Mouse (Mus musculus) cerebellum, postnatal 10 days (tissue): Measurements from ENCODE around the gene Sergef.
"Not testable (repeated sequence)": the region's sequence is repeated elsewhere in the genome, so short reads cannot be mapped to it uniquely, and the experiment has no call there.

ENCODE experiments used
- DNase-seq, 2 experiments: peaks; one replicate each; pipeline ENCODE4 v3.0.0; 2021; ENCODE audit warnings: mixed read lengths in 2 of 2

Gene Sergef

GRCm38 (mm10) chr7:46639692-46640031, at the start of gene Sergef:
Sergef (minus strand) TSS chr7:46639807.
- DNase-seq, result peak; percentile 93 to 97

DNA sequence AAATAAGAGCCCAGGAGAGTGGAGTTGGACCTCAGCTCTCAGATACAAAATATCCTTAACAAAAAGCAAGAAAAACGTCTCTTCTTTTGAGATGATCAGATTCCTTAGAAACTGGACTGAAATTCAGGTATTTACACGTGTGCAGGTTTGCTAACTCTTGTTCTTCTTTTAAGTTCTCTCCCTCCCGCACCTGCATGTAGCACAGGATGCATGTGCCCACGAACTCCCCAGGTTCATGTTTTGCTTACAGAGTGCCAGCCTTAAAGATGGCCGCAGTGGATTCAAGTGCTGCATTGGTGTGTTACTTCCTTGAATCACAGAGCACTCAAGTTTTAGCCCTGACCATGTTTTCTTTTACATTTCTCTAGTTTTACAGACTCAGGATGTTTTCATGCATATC, 47.2 kb upstream of the Sergef start:
- no peak for DNase-seq

- no peak for DNase-seq
Measured at GRCm38 (mm10) chr7:46680732-46681131, 41.1 kb upstream of the Sergef start.

DNA sequence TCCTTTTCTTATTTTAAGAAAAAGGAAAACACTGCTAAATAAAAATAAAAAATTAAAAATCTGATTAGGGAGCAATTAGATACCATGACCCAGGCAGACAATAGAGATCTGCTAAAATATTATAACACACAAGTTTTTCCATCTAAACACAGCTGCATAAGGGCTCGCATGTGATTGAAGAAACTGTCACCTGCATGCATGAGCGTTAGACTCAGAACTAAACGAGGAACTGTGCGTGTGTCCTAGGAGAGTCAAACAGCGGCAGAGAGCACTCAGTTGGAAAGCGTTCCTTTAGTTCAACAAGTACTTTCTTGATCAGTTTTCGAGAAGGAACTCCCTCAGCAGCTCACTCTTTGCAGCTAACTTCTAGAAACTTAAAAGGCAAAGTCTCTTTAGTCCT, 39.4 kb upstream of the Sergef start:
- DNase-seq, result not testable (repeated sequence)

DNA sequence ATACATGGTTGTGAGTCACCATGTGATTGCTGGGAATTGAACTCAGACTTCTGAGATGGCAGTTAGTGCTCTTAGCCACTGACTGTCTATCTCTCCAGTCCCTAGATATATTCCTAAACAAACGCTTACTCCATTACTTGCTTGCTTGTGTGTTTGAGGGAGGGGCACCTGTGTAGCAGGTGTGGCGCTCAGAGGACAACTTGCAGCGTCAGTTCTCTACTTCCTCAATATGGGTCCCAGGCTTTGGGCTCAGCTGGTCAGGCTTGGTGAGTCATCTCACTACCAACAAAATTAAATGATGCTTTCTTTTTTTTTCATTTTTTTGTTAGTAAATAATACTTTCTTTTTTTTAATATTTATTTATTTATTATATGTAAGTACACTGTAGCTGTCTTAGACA, 38.8 kb upstream of the Sergef start:
- DNase-seq, result no peak

GRCm38 (mm10) chr7:46676808-46677360, 37.3 kb upstream of the Sergef start:
- DNase-seq, result peak; percentile 79 to 81

DNA sequence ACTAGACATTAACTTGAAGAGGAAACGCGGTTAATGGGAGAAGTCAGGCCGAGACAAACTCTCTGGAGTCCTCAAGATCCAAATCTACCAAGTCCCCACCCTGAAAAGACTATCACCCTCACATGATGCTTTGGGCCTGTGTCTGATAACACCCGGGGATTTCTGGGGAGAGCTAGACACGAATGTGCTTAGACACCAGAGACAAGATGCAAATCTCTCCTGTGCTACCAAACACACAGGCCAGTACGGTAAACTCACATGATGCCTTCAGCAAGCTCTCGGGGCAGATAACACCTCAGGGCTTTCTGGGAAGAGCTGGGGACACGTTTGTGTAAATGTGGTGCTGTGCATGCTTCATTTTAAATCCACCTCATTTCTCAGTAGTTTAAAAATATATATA, 36.3 kb upstream of the Sergef start:
- DNase-seq, result no peak

DNA sequence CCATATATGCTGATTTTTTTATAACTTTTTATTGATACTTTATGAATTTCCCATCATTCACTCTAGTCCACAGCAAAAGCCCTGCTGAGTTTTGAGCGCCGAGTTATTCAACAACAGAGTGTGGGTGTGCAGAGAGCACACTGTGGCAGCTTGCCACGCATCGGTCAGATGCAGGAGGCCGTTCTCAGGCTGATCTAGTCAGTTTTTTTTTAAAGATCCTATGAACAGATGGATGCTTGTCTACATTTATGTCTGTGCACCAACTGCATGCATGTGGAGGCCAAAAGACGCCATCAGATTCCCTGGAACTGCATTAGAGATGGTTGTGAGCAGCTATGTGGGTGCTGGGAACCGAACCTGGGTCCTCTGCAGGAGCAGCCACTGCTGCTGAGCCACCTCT, 35.5 kb upstream of the Sergef start:
- no peak for DNase-seq

DNA sequence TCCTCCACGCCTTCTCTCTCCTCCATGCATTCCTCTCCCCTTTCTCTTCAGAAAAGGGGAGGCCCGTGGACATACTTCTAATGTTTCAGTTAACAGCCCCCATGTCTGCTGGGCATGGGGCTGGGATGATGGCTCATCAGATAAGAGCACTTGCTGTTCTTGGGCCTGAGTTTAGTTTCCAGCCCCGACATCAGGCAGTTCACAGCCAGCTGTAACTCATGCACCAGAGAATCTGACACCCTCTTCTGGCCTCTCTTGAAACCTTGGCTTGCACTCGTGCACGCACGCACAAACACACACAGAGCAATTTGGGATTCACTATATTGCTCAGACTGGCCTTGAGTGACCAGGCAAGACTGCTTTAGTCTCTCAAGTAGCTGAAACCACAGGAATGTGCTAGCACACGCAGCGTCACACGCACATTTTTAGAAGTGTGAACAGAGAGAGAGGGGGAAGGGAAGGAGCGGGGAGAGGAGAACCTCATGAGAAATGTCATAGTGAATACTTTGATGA, 32.6 kb upstream of the Sergef start, which contains the start of gene Tph1:
Tph1 (minus strand) TSS at position 378 of the 513 bp plus-strand sequence.
- no peak for DNase-seq

- peak; percentile 45 to 54 for DNase-seq
Measured at GRCm38 (mm10) chr7:46667256-46667655, 27.6 kb upstream of the Sergef start.

GRCm38 (mm10) chr7:46665236-46665635, 25.6 kb upstream of the Sergef start:
- DNase-seq, result peak; percentile 83 to 88

GRCm38 (mm10) chr7:46661591-46662090, 22.0 kb upstream of the Sergef start:
- DNase-seq, result no peak

DNA sequence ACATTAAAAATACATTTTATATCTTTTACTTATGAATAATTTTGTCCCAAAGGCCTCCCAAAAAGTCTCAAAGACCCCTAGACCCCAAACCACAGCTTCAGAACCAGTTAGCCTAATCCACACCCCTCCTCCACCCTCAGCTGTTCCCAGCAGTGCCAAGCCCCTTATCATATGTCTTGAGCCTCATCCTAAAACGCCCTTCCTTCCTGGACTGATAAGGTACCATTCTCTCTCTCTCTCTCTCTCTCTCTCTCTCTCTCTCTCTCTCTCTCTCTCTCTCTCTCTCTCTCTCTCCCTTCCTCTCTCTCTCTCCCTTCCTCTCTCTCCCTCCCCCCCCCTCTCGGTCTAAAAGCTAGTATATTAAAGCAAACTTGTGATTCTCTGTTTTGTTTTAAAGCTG, 12.7 kb upstream of the Sergef start:
- no peak for DNase-seq

DNA sequence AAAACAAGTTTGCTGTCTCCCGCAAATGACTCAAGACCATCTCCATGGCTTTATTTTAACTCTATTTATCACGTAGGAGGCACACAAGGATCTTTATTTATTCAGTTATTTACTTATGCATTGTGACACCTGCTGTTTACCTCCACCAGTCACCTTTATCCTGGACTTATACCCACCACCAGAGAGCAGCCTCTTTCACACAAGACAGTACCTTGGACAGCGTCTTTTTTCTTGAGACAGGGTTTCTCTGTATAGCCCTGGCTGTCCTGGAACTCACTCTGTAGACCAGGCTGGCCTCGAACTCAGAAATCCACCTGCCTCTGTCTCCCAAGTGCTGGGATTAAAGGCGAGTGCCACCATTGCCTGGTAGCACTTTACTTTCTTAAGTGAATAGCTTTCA, 10.6 kb upstream of the Sergef start:
- not testable (repeated sequence) for DNase-seq

GRCm38 (mm10) chr7:46648431-46649140, 9.0 kb upstream of the Sergef start:
- peak; percentile 49 to 54 for DNase-seq

- DNase-seq, result peak; percentile 81 to 83
Measured at GRCm38 (mm10) chr7:46643172-46643571, 3.6 kb upstream of the Sergef start.

DNA sequence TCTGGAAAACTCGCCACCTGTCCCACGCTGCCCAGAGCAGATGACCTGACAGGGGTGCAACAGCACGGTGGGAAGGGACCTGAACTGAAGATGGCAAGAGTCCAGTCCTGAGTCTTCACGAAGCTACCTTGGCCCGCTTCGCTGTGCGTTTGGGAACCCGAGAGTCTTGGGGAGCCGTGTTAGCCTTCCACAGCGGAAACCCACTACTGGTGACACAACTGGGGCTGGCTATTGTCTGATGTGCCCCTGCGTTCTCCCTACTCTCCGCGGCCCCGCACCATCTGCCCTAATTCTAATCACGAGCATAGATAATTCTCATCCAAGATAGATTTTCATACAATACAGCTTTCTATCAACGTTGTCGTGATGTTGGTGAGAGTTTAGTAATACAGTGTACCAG, 455 bp upstream of the Sergef start:
- DNase-seq, result no peak

DNA sequence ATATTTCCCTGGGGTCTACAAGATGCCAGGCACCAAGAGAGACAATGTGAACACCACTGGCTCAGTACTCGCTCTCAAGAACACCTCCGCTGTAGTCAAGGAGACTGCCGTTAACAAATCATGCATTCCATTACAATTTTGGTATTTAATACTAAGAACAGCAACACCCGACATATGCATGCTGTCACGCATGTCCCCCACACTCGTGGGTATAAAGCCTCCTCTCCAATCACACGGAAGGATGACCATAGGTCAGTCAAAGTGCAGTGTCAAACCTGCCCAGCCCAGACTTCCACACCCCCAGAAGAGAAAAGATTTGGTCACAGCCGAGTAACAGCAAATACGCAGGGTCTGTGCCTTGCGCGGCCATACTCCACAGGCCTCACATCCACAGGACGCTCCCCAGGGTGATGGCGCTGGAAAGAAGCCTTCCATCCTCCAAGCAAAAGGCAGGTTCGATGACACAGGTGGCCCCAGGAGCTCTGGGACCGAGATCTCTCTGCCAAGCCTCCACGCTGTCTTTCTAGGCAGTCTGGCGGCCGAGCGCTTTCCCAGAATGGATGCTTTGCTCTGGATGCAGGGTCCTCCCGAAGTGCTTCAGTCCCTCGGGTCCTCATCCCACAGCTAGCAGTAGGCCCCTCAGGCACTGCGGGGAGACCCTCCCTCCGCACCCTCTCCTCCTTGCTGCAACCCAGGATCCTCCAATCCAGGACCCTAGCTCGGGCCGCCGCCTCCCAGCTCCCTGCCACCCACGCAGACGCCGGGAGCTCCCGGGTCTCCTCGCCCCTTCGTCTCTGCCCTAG, 517 bp downstream of the Sergef start:
- DNase-seq, result peak; percentile 61 to 68

- peak in 1 of 2 experiments; percentile 19 for DNase-seq
Measured at GRCm38 (mm10) chr7:46628375-46628975, 11.1 kb downstream of the Sergef start.

GRCm38 (mm10) chr7:46623979-46624378, 15.6 kb downstream of the Sergef start:
- DNase-seq, result peak in 1 of 2 experiments; percentile 1

GRCm38 (mm10) chr7:46618416-46619110, 21.0 kb downstream of the Sergef start:
- DNase-seq, result no peak

DNA sequence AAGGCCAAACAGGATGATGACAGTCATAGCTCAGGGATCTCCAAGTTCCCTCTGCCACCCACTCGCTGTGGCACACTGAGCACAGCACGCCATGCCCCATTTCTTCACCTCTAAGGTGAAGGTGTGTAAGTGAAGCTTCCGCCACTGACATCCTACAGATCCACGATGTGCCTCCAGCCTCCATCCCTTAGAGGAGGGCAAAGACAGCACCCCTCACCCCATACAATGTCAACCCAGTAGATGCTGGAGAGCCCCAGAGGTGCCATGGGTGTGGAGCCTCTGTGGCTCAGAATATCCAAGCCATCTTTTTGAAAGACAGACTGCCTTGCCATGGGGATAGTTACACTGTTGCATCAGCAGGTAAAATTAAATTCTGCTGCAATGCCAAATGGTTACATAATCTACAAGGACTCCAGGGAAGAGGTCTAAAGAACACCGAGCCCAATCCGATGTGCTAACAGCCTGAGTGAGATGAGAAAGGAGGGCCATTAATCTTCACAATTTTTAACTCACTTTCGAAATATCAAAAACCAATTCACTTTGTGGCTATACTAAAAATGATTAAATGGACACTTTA, 23.1 kb downstream of the Sergef start:
- no peak for DNase-seq
